Mouse (Mus musculus): ENCODE measurements around the gene Ppp1r10. TPM values are rescaled to one million over a fixed set of nuclear protein-coding genes. Genes with fewer than 3 reads are reported as not detected.

Ppp1r10 gene
- 28.3 TPM for polyA plus RNA-seq (2014; fragmentation: Illumina TruSeq; extraction: RNeasy Lipid Tissue Mini Kit (QIAGEN cat#74804); ENCODE audit: low replicate concordance)

DNA sequence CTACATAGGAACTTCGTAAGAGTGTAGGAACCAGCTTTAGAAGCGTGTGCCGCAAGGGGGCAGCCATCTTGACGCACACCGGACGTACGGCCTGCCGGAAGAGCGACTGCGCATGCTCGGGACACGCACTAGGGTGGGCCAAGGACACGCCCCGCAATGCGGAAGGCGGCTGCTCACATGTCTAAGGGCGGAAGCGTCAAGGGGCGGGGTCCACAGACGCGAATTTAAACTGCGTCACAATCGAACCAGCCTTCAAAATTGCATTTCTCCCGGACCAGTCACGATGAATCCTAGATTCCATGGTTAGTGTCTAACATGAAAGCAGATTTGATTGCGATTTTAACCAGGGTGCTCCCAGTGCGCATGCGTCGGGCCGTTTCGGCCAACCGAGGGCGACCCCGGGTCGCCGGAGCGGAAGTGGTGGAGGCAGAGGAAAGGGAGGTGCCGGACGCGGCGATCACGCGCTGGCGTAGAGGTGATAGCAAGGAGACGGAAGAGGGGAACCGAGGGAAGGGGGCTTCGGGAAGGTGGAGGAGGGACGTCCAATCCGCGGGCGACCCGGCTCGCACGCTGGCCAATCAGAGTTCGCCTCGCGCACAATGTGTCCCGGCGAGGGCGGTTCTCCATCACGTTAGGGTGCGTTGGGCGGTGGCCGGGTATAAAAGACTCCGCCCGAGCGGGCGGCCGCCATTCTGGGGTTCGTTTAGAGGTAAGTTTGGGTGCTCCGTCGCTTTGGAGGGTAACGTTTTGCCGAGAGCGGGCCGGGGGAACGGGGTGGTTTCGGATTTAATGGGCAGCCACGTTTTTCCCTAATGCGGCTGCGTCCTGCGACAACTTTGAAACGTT lies at the start of gene Ppp1r10, which contains the start of gene Mrps18b:
Gene Ppp1r10 (plus strand): TSS at position 138 of the 846 bp plus-strand sequence.
Gene Mrps18b (minus strand): TSS at position 93 of the 846 bp plus-strand sequence.

GRCm38 (mm10) chr17:35879245-35880057 lies 36.8 kb upstream of the Ppp1r10 start, which contains the start of gene Dhx16:
TSS of gene Dhx16 (plus strand) at chr17:35879819.

GRCm38 (mm10) chr17:35896781-35897643 lies 19.2 kb upstream of the Ppp1r10 start, which contains the start of gene 2310061I04Rik:
TSS of gene 2310061I04Rik (minus strand) at chr17:35897431.

GRCm38 (mm10) chr17:35909919-35910369 lies 6.3 kb upstream of the Ppp1r10 start, which contains the start of gene Atat1:
TSS of gene Atat1 (minus strand) at chr17:35910075.

DNA sequence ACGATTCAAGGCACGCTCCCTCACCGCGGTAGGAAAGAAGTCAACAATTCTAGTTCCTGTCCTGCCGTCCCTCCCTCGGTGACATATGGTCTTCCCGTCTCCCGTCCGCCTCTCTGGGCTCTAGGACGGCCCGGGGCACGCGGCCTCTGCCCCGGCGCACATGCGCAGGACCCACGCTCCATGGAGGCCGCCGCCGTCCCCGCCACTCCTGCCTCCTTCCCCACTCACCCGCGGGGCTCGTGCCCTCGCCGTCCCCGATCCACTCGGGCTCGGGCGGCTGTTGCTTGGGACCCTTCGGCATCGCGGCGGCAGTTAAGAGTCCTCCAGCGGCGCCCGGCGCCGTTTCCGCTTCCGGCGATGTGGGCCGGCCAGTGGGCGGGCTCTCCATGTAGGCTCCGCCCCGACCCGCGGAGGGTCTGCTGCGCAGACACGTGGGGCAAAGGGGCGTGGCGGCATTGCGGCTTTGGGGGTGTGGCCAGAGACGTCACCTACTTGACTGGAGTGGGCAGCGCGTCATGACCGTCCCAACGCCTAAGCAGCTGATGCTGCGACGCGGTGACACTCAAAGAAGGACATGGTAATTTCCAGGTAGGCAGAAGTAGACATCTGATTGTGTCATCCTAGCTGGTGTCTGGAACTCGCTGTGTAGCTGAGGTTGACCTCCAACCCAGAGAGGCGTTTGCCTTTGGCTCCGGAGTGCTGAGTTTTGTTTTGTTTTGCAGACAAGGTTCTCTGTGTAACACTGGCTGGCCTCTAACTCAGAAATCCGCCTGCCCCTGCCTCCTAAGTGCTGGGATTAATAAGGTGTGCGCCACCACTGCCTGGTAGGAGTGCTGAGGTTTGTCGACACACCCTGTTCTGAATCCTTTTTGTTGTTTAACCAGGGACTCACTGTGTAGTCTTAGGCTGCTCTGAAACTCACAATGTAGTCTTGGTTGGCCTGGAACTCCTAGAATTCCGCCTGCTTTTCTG lies 53.5 kb downstream of the Ppp1r10 start, which contains the start of gene Abcf1:
Gene Abcf1 (minus strand): TSS at position 344 of the 972 bp plus-strand sequence.

GRCm38 (mm10) chr17:35979401-35980362 lies 63.4 kb downstream of the Ppp1r10 start, which contains the start of the genes Gnl1 and Prr3:
TSS of gene Gnl1 (plus strand) at chr17:35979851.
TSS of gene Prr3 (minus strand) at chr17:35980236.

Other genes starting within 250 kb of the Ppp1r10 start
- 0.59 TPM for gene Vars2, start 248.8 kb upstream of the Ppp1r10 start, polyA plus RNA-seq (2014; fragmentation: Illumina TruSeq; extraction: RNeasy Lipid Tissue Mini Kit (QIAGEN cat#74804); ENCODE audit: low replicate concordance)
- gene Gtf2h4, start 242.7 kb upstream of the Ppp1r10 start, polyA plus RNA-seq (2014; fragmentation: Illumina TruSeq; extraction: RNeasy Lipid Tissue Mini Kit (QIAGEN cat#74804); ENCODE audit: low replicate concordance): 2.7 TPM
- 4.8 TPM for gene Ddr1, start 211.8 kb upstream of the Ppp1r10 start, polyA plus RNA-seq (2014; fragmentation: Illumina TruSeq; extraction: RNeasy Lipid Tissue Mini Kit (QIAGEN cat#74804); ENCODE audit: low replicate concordance)
- 3.7 TPM for gene Ier3, start 94.8 kb upstream of the Ppp1r10 start, polyA plus RNA-seq (2014; fragmentation: Illumina TruSeq; extraction: RNeasy Lipid Tissue Mini Kit (QIAGEN cat#74804); ENCODE audit: low replicate concordance)
- gene Flot1, start 93.2 kb upstream of the Ppp1r10 start, polyA plus RNA-seq (2014; fragmentation: Illumina TruSeq; extraction: RNeasy Lipid Tissue Mini Kit (QIAGEN cat#74804); ENCODE audit: low replicate concordance): 3.5 TPM
- gene Tubb5, start 78.1 kb upstream of the Ppp1r10 start, polyA plus RNA-seq (2014; fragmentation: Illumina TruSeq; extraction: RNeasy Lipid Tissue Mini Kit (QIAGEN cat#74804); ENCODE audit: low replicate concordance): 23.6 TPM
- 9.7 TPM for gene Mdc1, start 74.9 kb upstream of the Ppp1r10 start, polyA plus RNA-seq (2014; fragmentation: Illumina TruSeq; extraction: RNeasy Lipid Tissue Mini Kit (QIAGEN cat#74804); ENCODE audit: low replicate concordance)
- 1.3 TPM for gene Nrm, start 55.1 kb upstream of the Ppp1r10 start, polyA plus RNA-seq (2014; fragmentation: Illumina TruSeq; extraction: RNeasy Lipid Tissue Mini Kit (QIAGEN cat#74804); ENCODE audit: low replicate concordance)
- gene Ppp1r18, start 50.8 kb upstream of the Ppp1r10 start, polyA plus RNA-seq (2014; fragmentation: Illumina TruSeq; extraction: RNeasy Lipid Tissue Mini Kit (QIAGEN cat#74804); ENCODE audit: low replicate concordance): 1.2 TPM
- 16.5 TPM for gene Dhx16, start 36.6 kb upstream of the Ppp1r10 start, polyA plus RNA-seq (2014; fragmentation: Illumina TruSeq; extraction: RNeasy Lipid Tissue Mini Kit (QIAGEN cat#74804); ENCODE audit: low replicate concordance)
- gene 2310061I04Rik, start 19.0 kb upstream of the Ppp1r10 start, polyA plus RNA-seq (2014; fragmentation: Illumina TruSeq; extraction: RNeasy Lipid Tissue Mini Kit (QIAGEN cat#74804); ENCODE audit: low replicate concordance): 30.1 TPM
- gene Atat1, start 6.4 kb upstream of the Ppp1r10 start, polyA plus RNA-seq (2014; fragmentation: Illumina TruSeq; extraction: RNeasy Lipid Tissue Mini Kit (QIAGEN cat#74804); ENCODE audit: low replicate concordance): 17.0 TPM
- 8.4 TPM for gene Mrps18b, start within 50 bp of the Ppp1r10 start, polyA plus RNA-seq (2014; fragmentation: Illumina TruSeq; extraction: RNeasy Lipid Tissue Mini Kit (QIAGEN cat#74804); ENCODE audit: low replicate concordance)
- gene Abcf1, start 53.3 kb downstream of the Ppp1r10 start, polyA plus RNA-seq (2014; fragmentation: Illumina TruSeq; extraction: RNeasy Lipid Tissue Mini Kit (QIAGEN cat#74804); ENCODE audit: low replicate concordance): 36.1 TPM
- 0.56 TPM for gene Gnl1, start 63.4 kb downstream of the Ppp1r10 start, polyA plus RNA-seq (2014; fragmentation: Illumina TruSeq; extraction: RNeasy Lipid Tissue Mini Kit (QIAGEN cat#74804); ENCODE audit: low replicate concordance)
- gene Prr3, start 63.8 kb downstream of the Ppp1r10 start, polyA plus RNA-seq (2014; fragmentation: Illumina TruSeq; extraction: RNeasy Lipid Tissue Mini Kit (QIAGEN cat#74804); ENCODE audit: low replicate concordance): 0.59 TPM
- gene H2-T24, start 104.1 kb downstream of the Ppp1r10 start, polyA plus RNA-seq (2014; fragmentation: Illumina TruSeq; extraction: RNeasy Lipid Tissue Mini Kit (QIAGEN cat#74804); ENCODE audit: low replicate concordance): 5.7 TPM
- 8.8 TPM for gene H2-T23, start 116.4 kb downstream of the Ppp1r10 start, polyA plus RNA-seq (2014; fragmentation: Illumina TruSeq; extraction: RNeasy Lipid Tissue Mini Kit (QIAGEN cat#74804); ENCODE audit: low replicate concordance)
- gene H2-T22, start 126.3 kb downstream of the Ppp1r10 start, polyA plus RNA-seq (2014; fragmentation: Illumina TruSeq; extraction: RNeasy Lipid Tissue Mini Kit (QIAGEN cat#74804); ENCODE audit: low replicate concordance): 8.7 TPM
- gene Gm6034, start 126.5 kb downstream of the Ppp1r10 start, polyA plus RNA-seq (2014; fragmentation: Illumina TruSeq; extraction: RNeasy Lipid Tissue Mini Kit (QIAGEN cat#74804); ENCODE audit: low replicate concordance): not detected
- 6.5 TPM for gene Gm11127, start 141.9 kb downstream of the Ppp1r10 start, polyA plus RNA-seq (2014; fragmentation: Illumina TruSeq; extraction: RNeasy Lipid Tissue Mini Kit (QIAGEN cat#74804); ENCODE audit: low replicate concordance)
- gene Gm19684, start 205.2 kb downstream of the Ppp1r10 start, polyA plus RNA-seq (2014; fragmentation: Illumina TruSeq; extraction: RNeasy Lipid Tissue Mini Kit (QIAGEN cat#74804); ENCODE audit: low replicate concordance): not detected
- gene Gm7030, start 213.0 kb downstream of the Ppp1r10 start, polyA plus RNA-seq (2014; fragmentation: Illumina TruSeq; extraction: RNeasy Lipid Tissue Mini Kit (QIAGEN cat#74804); ENCODE audit: low replicate concordance): not detected